Mouse (Mus musculus): ENCODE measurements around the gene Ptpn1. TPM values are rescaled to one million over a fixed set of nuclear protein-coding genes. Genes with fewer than 3 reads are reported as not detected.

Gene Ptpn1
- polyA plus RNA-seq, 1 experiment from 2014 or later: 35.3 TPM

- H3K27me3 ChIP-seq: no peaks in the 10 kb centered on the region
- no peaks in the 10 kb centered on the region for H3K9me3 ChIP-seq (replicated peaks)
- H3K36me3 ChIP-seq: no peaks in the 10 kb centered on the region
- no peak overlapping the region for H3K9ac ChIP-seq
- DNase-seq: no peak
- no peak overlapping the region for H3K4me3 ChIP-seq (replicated peaks)
- H3K4me1 ChIP-seq (replicated peaks): peaks cover 82% of the 10 kb centered on the region
- ATAC-seq (ENCODE audit: low read depth): peak; percentile 45
- H3K4me2 ChIP-seq: no peak overlapping the region
- WGBS (ENCODE audit: insufficient replicate concordance): 20% methylated on average over 6 of the region's 6 CpGs
- peak overlapping the region; percentile 62; the same call in 1 of the 2 replicates for H3K27ac ChIP-seq
These were observed 17.4 kb downstream of the Ptpn1 start for GRCm38 (mm10) chr2:167949250-167949649.

GRCm38 (mm10) chr2:167949808-167950207 is 18.0 kb downstream of the Ptpn1 start:
- peaks cover 81% of the 10 kb centered on the region for H3K4me1 ChIP-seq (replicated peaks)
- 35% methylated on average over 2 of the region's 2 CpGs for WGBS (ENCODE audit: insufficient replicate concordance)
- H3K27me3 ChIP-seq: no peaks in the 10 kb centered on the region
- no peak overlapping the region for H3K4me3 ChIP-seq (replicated peaks)
- DNase-seq: no peak
- H3K9ac ChIP-seq: no peak overlapping the region
- no peaks in the 10 kb centered on the region for H3K9me3 ChIP-seq (replicated peaks)
- no peaks in the 10 kb centered on the region for H3K36me3 ChIP-seq
- ATAC-seq (ENCODE audit: low read depth): no peak
- no peak overlapping the region for H3K4me2 ChIP-seq
- peak overlapping the region; percentile 62 for H3K27ac ChIP-seq

DNA sequence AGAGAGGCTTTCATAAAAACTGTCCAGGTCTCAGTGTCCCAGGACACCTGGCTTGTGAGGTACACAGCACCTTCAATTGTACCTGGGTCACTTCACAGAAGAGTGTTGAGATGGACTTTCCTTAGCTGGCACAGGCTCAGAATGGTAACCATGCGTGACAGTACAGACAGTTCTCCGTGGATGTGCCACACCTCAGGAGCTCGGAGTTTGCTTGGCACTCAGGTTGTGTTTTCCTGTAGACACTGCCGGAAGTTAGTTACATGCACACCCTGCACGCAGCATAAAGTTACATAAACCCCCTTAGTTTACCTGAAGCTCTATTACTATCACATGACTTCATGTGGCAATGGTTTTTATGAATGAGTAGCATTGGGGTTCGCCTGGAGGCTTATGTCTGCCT is 18.8 kb downstream of the Ptpn1 start:
- no peaks in the 10 kb centered on the region for H3K27me3 ChIP-seq
- ATAC-seq (ENCODE audit: low read depth) (no peak), DNase-seq (no peak)
- H3K9ac ChIP-seq: no peak overlapping the region
- H3K4me1 ChIP-seq (replicated peaks): peaks cover 79% of the 10 kb centered on the region
- H3K9me3 ChIP-seq (replicated peaks): no peaks in the 10 kb centered on the region
- H3K4me3 ChIP-seq (replicated peaks): no peak overlapping the region
- no peak overlapping the region for H3K4me2 ChIP-seq
- no peaks in the 10 kb centered on the region for H3K36me3 ChIP-seq
- no peak overlapping the region for H3K27ac ChIP-seq
- WGBS (ENCODE audit: insufficient replicate concordance): 79% methylated on average over 6 of the region's 6 CpGs

GRCm38 (mm10) chr2:167951301-167952211 is 19.7 kb downstream of the Ptpn1 start:
- DNase-seq (no peak), ATAC-seq (ENCODE audit: low read depth) (no peak)
- H3K4me2 ChIP-seq: no peak overlapping the region
- peaks cover 75% of the 10 kb centered on the region for H3K4me1 ChIP-seq (replicated peaks)
- 76% methylated on average over 13 of the region's 13 CpGs for WGBS (ENCODE audit: insufficient replicate concordance)
- H3K27me3 ChIP-seq: no peaks in the 10 kb centered on the region
- no peaks in the 10 kb centered on the region for H3K9me3 ChIP-seq (replicated peaks)
- no peak overlapping the region for H3K9ac ChIP-seq
- H3K27ac ChIP-seq: no peak overlapping the region
- no peak overlapping the region for H3K4me3 ChIP-seq (replicated peaks)
- H3K36me3 ChIP-seq: no peaks in the 10 kb centered on the region

- Histone ChIP-seq H3K27me3 (no peaks in the 10 kb centered on the region), H3K9ac (0 out of 2 replicates have a peak overlapping the region, but pooled peaks have one; percentile 3), H3K36me3 (no peaks in the 10 kb centered on the region), H3K4me1 (replicated peaks) (peaks cover 74% of the 10 kb centered on the region), H3K9me3 (replicated peaks) (no peaks in the 10 kb centered on the region), H3K27ac (no peak overlapping the region), H3K4me3 (replicated peaks) (no peak overlapping the region), H3K4me2 (no peak overlapping the region)
- 79% methylated on average over 10 of the region's 10 CpGs for WGBS (ENCODE audit: insufficient replicate concordance)
- no peak for DNase-seq
- ATAC-seq (ENCODE audit: low read depth): no peak
These were observed 22.0 kb downstream of the Ptpn1 start for GRCm38 (mm10) chr2:167953819-167954218.

- H3K4me1 ChIP-seq (replicated peaks): peaks cover 74% of the 10 kb centered on the region
- no peak overlapping the region for H3K4me2 ChIP-seq
- no peaks in the 10 kb centered on the region for H3K27me3 ChIP-seq
- ATAC-seq (ENCODE audit: low read depth) (no peak), DNase-seq (no peak)
- H3K9me3 ChIP-seq (replicated peaks): no peaks in the 10 kb centered on the region
- no peak overlapping the region for H3K4me3 ChIP-seq (replicated peaks)
- no peaks in the 10 kb centered on the region for H3K36me3 ChIP-seq
- WGBS (ENCODE audit: insufficient replicate concordance): 55% methylated on average over 7 of the region's 7 CpGs
- H3K27ac ChIP-seq: no peak overlapping the region
- H3K9ac ChIP-seq: no peak overlapping the region
These were observed 23.1 kb downstream of the Ptpn1 start for GRCm38 (mm10) chr2:167954928-167955327.

- Histone ChIP-seq H3K4me3 (replicated peaks) (no peak overlapping the region), H3K27ac (no peak overlapping the region), H3K4me1 (replicated peaks) (peaks cover 77% of the 10 kb centered on the region), H3K27me3 (no peaks in the 10 kb centered on the region), H3K4me2 (no peak overlapping the region), H3K9me3 (replicated peaks) (no peaks in the 10 kb centered on the region), H3K36me3 (no peaks in the 10 kb centered on the region), H3K9ac (no peak overlapping the region)
- ATAC-seq (ENCODE audit: low read depth) (no peak), DNase-seq (no peak)
- 80% methylated on average over 1 of the region's 1 CpGs for WGBS (ENCODE audit: insufficient replicate concordance)
These were observed 25.7 kb downstream of the Ptpn1 start for GRCm38 (mm10) chr2:167957539-167957938.

DNA sequence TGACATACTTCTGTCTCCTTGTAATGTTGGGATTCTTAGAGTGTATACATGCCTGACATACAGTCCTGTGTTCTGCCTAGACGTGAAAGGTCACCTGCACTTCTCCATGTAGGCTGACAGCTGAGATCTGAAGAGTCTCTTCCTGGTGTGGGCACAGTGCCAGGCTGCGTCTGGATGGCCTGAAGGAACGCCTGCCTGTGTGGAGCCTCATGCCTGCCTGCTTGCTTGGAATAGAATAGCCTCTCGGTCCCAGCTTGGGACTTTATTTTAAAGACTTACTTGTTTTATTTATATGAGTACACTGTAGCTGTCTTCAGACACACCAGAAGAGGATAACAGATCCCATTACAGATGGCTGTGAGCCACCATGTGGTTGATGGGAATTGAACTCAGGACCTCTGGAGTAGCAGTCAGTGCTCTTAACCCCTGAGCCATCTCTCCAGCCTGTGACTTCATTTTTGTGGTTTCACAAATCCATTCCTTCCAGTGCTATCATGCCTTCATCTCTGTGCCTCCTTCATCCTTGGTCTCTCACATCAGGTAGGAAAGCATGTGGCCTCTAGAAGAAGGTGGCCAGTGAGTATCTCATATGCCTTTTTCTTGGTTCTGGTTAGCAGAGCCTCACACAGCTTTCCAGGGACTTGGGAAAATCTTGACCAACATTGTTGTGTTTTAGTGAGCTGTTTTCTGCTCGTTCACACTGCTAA is 26.4 kb downstream of the Ptpn1 start:
- H3K4me1 ChIP-seq (replicated peaks): peaks cover 76% of the 10 kb centered on the region
- no peak overlapping the region for H3K4me2 ChIP-seq
- ATAC-seq (ENCODE audit: low read depth) (no peak), DNase-seq (no peak)
- H3K36me3 ChIP-seq: no peaks in the 10 kb centered on the region
- peak overlapping the region; percentile 56; the same call in 1 of the 2 replicates for H3K27ac ChIP-seq
- no peaks in the 10 kb centered on the region for H3K9me3 ChIP-seq (replicated peaks)
- WGBS (ENCODE audit: insufficient replicate concordance): 69% methylated on average over 5 of the region's 5 CpGs
- H3K4me3 ChIP-seq (replicated peaks): no peak overlapping the region
- no peak overlapping the region for H3K9ac ChIP-seq
- no peaks in the 10 kb centered on the region for H3K27me3 ChIP-seq

DNA sequence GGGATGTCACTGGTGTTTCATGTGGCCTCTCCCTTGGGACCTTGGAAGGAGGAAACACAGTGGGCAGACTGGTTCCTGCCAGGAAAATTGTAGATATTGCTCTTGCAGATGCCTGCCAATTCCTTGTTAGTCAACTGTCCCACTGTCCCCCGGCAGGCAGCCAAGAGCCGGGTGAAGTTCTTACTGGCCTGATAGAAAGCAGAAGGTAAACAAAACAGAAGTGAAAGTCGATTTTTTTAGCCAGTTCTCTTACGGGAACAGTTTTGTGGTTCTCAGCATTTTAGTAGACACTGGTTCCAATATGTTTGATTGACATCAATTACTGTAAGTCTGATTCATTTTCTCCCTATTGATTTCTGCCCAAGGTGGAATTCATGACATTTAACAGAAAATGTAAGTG is 27.0 kb downstream of the Ptpn1 start:
- no peak overlapping the region for H3K9ac ChIP-seq
- DNase-seq (no peak), ATAC-seq (ENCODE audit: low read depth) (no peak)
- peaks cover 71% of the 10 kb centered on the region for H3K4me1 ChIP-seq (replicated peaks)
- peak overlapping the region; percentile 34 for H3K4me2 ChIP-seq
- H3K27ac ChIP-seq: peak overlapping the region; percentile 72
- WGBS (ENCODE audit: insufficient replicate concordance): 36% methylated on average over 4 of the region's 4 CpGs
- H3K36me3 ChIP-seq: peaks cover 2% of the 10 kb centered on the region; the same call in 1 of the 2 replicates
- H3K27me3 ChIP-seq: no peaks in the 10 kb centered on the region
- no peak overlapping the region for H3K4me3 ChIP-seq (replicated peaks)
- H3K9me3 ChIP-seq (replicated peaks): no peaks in the 10 kb centered on the region

- Histone ChIP-seq H3K27me3 (no peaks in the 10 kb centered on the region), H3K4me2 (peak overlapping the region; percentile 34), H3K4me3 (replicated peaks) (no peak overlapping the region), H3K4me1 (replicated peaks) (peaks cover 69% of the 10 kb centered on the region), H3K27ac (peak overlapping the region; percentile 72), H3K9ac (no peak overlapping the region), H3K9me3 (replicated peaks) (no peaks in the 10 kb centered on the region), H3K36me3 (peaks cover 8% of the 10 kb centered on the region; the same call in 1 of the 2 replicates)
- 38% methylated on average over 4 of the region's 4 CpGs for WGBS (ENCODE audit: insufficient replicate concordance)
- ATAC-seq (ENCODE audit: low read depth): peak; percentile 35; the same call in 1 of the 2 replicates
- DNase-seq: no peak
These were observed 27.6 kb downstream of the Ptpn1 start for GRCm38 (mm10) chr2:167959384-167959911.

DNA sequence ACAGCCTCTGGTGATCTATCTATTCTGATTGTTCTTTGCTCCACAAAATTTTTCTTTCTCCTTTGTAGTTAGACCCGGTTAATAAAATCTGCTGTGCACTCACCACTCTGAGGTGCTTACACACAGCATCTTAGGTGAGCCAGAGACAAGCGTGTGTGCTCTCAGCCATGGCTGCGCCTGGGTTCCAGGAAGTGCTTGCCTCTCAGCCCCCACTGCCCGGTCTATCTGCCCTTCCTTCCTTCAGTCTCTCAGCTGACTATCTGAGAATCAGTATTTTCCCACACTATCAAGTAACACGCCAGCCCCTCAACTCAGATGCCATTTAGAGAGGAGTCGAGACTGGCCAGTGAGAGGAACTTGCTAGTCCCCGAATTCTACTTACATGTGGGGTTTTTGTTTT is 28.1 kb downstream of the Ptpn1 start:
- H3K27ac ChIP-seq: peak overlapping the region; percentile 72
- no peaks in the 10 kb centered on the region for H3K9me3 ChIP-seq (replicated peaks)
- WGBS (ENCODE audit: insufficient replicate concordance): 23% methylated on average over 7 of the region's 7 CpGs
- H3K4me2 ChIP-seq: peak overlapping the region; percentile 34; the same call in 1 of the 2 replicates
- no peaks in the 10 kb centered on the region for H3K27me3 ChIP-seq
- peaks cover 64% of the 10 kb centered on the region for H3K4me1 ChIP-seq (replicated peaks)
- no peak overlapping the region for H3K4me3 ChIP-seq (replicated peaks)
- peaks cover 11% of the 10 kb centered on the region for H3K36me3 ChIP-seq
- ATAC-seq (ENCODE audit: low read depth): 0 out of 2 replicates have a peak, but pooled peaks have one; percentile 32
- H3K9ac ChIP-seq: no peak overlapping the region
- no peak for DNase-seq

Measured in liver, embryonic 13.5 days (tissue).